Mouse (Mus musculus) frontal cortex, adult (tissue): Measurements from ENCODE around the gene D17H6S53E.

ENCODE experiments used
- ATAC-seq: cut with Nextera tagmentation; 2 replicates; pipeline ENCODE4 v1.9.2; 2017; ENCODE audit warnings: mild to moderate bottlenecking, moderate library complexity, mixed read lengths; ENCODE audit not compliant: low TSS enrichment

Gene D17H6S53E

GRCm38 (mm10) chr17:35161421-35161820 is 35.2 kb downstream of the D17H6S53E start:
- no peak for ATAC-seq

GRCm38 (mm10) chr17:35162121-35162520 is 35.9 kb downstream of the D17H6S53E start:
- ATAC-seq: no peak

GRCm38 (mm10) chr17:35162730-35163129 is 36.6 kb downstream of the D17H6S53E start:
- no peak for ATAC-seq

- ATAC-seq: no peak
Observed at GRCm38 (mm10) chr17:35163326-35164081, 37.3 kb downstream of the D17H6S53E start.

- ATAC-seq: no peak; the same call in 1 of the 2 replicates
Observed at GRCm38 (mm10) chr17:35164218-35164567, 38.0 kb downstream of the D17H6S53E start.

- peak; percentile 79 for ATAC-seq
Observed at GRCm38 (mm10) chr17:35164568-35165450, 38.6 kb downstream of the D17H6S53E start, which contains the start of gene Prrc2a. Gene Prrc2a, minus strand, starts transcription at chr17:35164897.

GRCm38 (mm10) chr17:35165451-35166155 is 39.4 kb downstream of the D17H6S53E start:
- ATAC-seq: no peak

- ATAC-seq: no peak
Observed at GRCm38 (mm10) chr17:35166352-35167035, 40.3 kb downstream of the D17H6S53E start.

- ATAC-seq: peak; percentile 8; the same call in 1 of the 2 replicates
Observed at GRCm38 (mm10) chr17:35167794-35168193, 41.6 kb downstream of the D17H6S53E start.

GRCm38 (mm10) chr17:35168541-35169207 is 42.5 kb downstream of the D17H6S53E start:
- ATAC-seq: no peak

GRCm38 (mm10) chr17:35172445-35173234 is 46.5 kb downstream of the D17H6S53E start:
- peak; percentile 76 for ATAC-seq

GRCm38 (mm10) chr17:35173329-35173728 is 47.2 kb downstream of the D17H6S53E start:
- no peak for ATAC-seq

- no peak for ATAC-seq
Observed at GRCm38 (mm10) chr17:35174201-35174977, 48.2 kb downstream of the D17H6S53E start.

- ATAC-seq: no peak
Observed at GRCm38 (mm10) chr17:35175382-35175781, 49.2 kb downstream of the D17H6S53E start.

GRCm38 (mm10) chr17:35175968-35176367 is 49.8 kb downstream of the D17H6S53E start, which contains the start of gene Aif1:
Gene Aif1, minus strand, starts transcription at chr17:35176068.
- no peak for ATAC-seq
